Mouse (Mus musculus) heart, postnatal 14 days (tissue): ENCODE measurements around the gene Tcp11l2. TPM values are rescaled to one million over a fixed set of nuclear protein-coding genes. Genes with fewer than 3 reads are reported as not detected.
A peak's percentile ranks its signal among the peaks of the same experiment; 100 is the strongest.

ENCODE experiments used
- DNase-seq, 2 experiments: peaks; one replicate each; pipeline ENCODE4 v3.0.0; 2021 to 2022
- intact Hi-C: fragments of 180-260 bp; cut with DNase I; formaldehyde crosslinking; loops from one replicate; pipeline ENCODE4 v1.15.1; 2025
- total RNA-seq, 2 experiments: library from RNA; stranded (reverse); gene quantifications; 2 replicates each; pipeline ENCODE4 v1.2.3; 2021

Gene Tcp11l2
- total RNA-seq, 2 experiments from 2014 or later = 96.1 to 120 TPM

DNA sequence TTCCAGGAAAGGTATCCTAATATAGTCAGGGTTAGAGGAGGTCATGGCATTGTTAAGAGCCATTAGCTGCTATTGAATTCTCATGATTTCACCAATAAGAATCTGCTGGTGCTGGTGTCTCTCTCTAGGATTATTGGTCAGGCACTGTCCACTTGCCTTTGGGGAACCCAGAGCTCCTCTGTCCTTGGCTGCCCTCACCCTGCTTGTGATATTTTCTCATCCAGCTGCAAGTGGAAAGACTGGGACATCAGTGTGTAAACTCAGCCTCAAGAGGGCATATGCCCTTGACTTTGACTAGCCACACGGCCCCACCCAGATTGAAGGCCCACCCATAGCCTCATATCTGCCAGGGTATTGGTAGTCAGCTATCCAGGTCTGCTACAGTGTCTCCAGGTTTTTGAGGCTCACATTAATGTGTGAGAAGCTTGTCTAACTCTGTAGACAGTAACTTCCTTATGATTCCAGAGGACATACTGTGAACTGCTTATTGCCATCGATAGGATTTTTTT lies 15.3 kb downstream of the Tcp11l2 start:
- intact Hi-C loops = no loop called here
- no peak for DNase-seq

DNA sequence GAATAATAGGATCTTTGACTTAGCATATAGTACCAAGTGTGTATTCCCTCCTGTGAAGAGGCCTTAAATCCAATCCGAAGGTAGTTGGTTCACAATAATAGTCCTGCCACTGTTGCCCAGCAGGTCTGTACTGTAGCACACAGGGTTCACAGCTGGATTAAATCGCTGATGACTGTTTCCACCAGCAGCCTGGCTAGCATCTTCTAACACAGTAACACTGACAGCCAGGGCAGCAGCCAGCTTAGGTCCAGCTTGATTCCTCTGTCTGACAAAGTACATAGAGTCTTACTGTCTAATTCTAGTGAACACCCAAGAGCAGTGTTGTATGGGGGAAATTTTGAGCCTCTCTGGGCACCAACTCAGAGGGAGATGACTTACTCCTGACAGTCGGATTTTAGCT lies 16.3 kb downstream of the Tcp11l2 start:
- DNase-seq = no peak
- intact Hi-C loops = no loop called here

DNA sequence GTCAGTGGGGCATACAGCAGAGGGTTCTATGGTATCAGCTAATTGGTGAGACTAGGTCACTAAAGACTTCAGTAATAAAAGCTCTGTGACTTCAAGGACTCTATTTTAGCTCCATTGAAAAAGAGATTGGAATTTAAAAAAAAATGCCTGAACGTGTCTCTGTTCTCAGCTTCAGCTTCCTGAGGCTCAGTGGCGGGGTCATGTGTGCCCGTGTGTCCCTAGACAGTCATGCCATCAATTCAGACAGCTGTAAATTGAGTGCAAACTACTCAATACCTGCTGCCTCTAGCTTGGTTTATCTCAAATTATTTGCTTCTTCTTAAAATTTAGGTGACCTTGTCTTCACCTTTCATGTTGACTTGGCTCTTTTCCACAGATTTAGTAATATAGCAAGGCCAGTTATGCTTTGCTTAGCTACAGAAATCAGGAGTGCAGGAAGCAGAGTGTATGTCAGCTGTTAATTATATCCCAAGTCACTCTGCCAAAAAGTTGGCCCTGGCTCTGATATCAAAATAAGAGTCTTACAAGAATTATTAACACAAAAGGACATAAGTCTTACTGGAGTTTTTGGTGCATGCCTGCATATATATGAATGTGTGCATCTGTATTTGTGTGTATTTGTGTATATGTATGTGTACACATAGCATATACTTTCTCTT lies 20.8 kb downstream of the Tcp11l2 start:
- intact Hi-C loops = no loop called here

DNA sequence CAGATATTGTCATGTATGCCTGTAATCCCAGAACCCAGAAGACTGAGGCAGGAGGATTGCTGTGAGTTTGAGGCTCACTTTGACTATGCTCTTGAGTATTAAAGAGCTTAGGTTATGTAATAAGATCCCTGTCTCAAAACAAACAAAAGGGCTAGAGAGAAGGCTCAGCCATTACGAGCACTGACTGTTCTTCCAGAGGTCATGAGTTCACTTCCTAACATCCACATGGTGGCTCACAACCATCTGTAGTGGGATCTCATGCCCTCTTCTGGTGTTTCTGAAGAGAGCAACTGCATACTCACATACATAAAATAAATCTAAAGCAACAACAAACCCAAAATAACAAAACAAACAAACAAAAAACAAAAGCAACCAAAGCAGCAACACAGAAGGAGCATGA lies 21.7 kb downstream of the Tcp11l2 start:
- DNase-seq = no peak
- intact Hi-C loops = no loop called here

More for the DNA sequence above, 20.8 kb downstream of the Tcp11l2 start:
- peak in 1 of 2 experiments; percentile 44 for DNase-seq

DNA sequence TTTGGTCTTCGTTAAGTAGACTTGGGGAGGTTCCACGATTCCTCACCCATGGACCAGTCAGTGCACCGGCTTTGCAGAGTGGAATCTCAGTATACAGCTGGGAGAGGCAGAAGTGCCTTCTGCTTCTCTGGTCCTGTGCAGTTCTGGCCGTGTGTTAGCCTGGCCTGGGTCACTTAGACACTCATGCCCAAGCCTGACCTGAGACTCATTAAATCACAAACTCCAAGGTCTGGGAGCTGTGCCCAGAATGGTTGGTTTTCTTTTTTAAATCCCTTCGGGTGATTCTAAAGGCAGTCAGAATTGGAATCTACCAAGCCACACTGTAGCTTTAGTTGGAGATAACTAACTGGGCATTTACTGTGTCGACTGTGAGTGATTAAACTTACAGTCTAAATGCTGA lies 23.7 kb downstream of the Tcp11l2 start:
- intact Hi-C loops = loop anchor here (5.0 kb wide), 1 partner anchor 83 kb away; no protein-coding TSS in a partner anchor
- no peak for DNase-seq

DNA sequence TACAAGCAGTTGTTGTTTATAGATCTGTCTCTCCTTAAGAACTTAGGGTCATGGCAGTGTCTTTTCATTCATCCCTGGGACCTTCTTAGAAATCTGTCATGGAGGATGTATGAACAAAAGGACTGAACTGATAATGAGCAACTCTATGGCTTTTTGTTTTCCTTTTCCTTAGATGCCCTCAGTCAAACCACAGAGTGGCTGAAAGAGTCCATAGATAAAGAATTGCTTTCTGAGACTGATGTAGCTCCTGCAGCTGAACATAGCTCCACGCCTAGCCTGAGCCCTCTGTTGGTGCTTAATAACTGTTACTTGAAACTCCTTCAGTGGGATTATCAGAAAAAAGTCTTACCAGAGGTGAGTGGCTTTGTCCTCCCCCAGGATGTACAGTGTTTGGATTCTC lies 27.9 kb downstream of the Tcp11l2 start:
- no peak for DNase-seq
- intact Hi-C loops = loop anchor here (5.0 kb wide), 1 partner anchor 87 kb away; no protein-coding TSS in a partner anchor

DNA sequence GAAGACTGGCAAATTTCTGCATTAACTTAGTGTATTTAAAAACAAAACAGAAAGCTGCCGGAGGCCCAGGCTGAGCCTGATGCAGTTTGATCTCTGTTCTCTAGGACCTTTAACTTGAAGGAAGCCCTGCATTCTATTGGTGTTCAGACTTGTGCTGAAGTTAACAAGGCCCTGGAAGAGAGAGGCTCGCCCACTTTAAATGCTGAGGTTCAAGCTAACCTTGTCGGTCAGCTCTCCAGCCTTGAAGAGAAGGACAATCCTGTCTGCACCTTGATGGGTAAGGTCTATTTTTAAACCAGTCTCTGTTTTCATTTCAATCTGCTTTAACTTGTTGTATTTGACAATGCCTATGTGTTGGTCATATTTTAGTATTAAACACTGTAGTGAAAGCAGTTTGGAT lies 31.9 kb downstream of the Tcp11l2 start:
- intact Hi-C loops = no loop called here
- no peak for DNase-seq

DNA sequence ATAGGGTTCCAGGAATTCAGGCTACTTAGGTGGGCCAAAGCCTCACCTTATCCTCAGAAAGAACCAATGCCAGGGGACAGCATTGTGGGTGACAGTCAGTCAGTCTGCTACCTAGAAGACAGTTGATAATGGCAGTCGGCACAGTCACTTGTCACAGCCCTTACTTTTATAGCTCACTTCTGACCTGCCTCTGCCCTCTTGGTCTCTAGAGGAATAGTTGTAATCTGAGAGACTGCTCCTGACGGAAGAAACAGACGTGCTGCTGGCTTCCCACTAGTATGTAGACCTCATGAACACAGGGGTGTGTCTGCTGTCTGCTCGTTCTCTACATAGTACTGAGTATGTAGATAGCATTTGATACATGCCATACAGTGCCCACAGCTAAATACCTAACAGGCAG lies 33.9 kb downstream of the Tcp11l2 start:
- intact Hi-C loops = no loop called here
- no peak for DNase-seq

DNA sequence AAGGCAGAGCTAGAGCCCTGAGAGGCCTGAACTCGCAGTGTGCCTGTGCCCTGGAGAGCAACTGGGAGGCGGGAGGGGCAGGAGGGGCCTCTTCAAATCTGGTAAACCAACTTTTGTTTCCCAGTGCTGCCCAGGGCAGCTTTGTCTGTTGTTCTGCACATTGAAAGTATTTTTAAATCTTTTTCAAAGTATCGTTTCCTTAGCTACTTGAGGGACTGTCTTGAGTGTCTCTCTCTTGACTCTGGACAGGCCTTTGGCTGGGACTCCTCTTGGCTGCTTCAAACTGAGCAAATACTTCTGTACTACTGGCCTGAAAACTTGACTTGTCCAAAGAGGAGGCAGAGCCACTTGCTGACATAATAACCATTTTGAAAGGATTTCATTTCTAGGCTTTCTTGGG lies 34.4 kb downstream of the Tcp11l2 start:
- intact Hi-C loops = no loop called here
- no peak for DNase-seq

DNA sequence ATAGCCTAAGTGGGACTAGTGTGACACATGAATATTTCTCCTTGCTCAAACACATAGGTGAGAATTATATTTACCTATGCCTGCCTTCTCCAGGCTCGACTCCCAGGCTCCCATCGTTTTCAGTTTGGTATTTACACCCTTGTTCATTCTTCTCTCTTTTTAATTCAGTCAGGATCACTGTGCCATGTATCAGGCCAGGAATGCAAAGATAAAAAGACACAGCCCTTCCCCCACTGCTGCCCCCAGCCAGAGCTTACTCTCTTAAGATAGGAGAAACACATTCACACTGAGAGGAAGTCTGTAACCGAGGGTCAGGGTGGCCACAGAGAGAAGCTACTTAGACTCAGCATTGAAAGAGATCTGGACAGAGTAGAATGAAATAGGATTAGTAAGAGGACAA lies 35.2 kb downstream of the Tcp11l2 start:
- no peak for DNase-seq

DNA sequence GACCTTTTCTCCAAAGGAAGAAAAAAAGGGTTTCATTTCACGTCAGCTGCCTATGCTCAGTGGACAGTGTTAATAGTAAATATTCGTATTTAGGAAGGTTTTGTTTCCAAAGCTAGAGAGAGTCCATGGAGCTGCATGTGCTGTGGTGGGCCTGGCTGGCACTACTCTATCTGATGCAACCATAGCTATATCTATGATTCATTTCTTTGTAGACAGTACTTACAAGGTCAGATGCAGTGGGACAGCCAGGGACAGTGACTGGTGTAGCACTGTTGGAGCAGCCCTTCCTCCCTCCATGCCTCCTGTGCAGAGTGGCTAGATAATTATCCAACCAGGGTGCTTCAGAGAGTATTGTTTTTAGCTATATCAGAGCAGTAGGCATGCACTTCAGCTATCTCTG lies 35.9 kb downstream of the Tcp11l2 start:
- intact Hi-C loops = no loop called here
- no peak for DNase-seq

More for the DNA sequence above, 35.2 kb downstream of the Tcp11l2 start:
- intact Hi-C loops = no loop called here

DNA sequence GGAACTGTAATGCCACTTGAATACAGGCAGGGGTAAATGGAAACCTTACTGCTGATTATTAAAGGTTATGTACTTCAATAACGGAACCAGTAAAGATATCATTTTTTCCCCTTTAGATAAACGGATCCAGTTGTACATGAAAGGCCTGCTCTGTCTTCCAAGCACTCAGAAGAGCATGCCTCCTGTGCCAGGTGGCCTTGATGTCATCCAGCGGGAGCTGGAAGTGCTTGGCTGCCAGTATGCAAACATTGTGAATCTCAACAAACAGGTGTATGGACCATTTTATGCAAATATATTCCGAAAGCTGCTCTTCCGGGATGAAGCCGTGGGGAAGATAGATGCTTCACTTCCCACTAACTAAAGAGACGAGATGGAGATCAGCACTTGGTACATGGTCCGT lies 36.9 kb downstream of the Tcp11l2 start:
- intact Hi-C loops = no loop called here

DNA sequence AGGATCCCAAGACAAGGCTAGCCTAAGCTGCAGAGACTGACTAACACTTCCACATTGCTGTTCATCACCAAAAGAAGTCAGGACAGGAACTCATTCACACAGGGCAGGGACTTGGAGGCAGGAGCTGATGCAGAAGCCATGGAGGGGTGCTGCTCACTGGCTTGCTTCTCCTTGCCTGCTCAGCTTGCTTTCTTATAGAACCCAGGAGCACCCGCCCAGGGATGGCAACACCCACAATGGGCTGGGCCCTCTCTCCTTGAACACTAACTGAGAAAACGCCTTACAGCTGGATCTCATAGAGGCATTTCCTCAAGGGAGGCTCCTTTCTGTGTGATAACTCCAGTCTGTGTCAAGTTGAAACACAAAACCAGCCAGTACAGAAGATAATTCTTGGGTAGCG lies 38.6 kb downstream of the Tcp11l2 start:
- intact Hi-C loops = no loop called here
- no peak for DNase-seq

More for the DNA sequence above, 36.9 kb downstream of the Tcp11l2 start:
- DNase-seq = no peak

DNA sequence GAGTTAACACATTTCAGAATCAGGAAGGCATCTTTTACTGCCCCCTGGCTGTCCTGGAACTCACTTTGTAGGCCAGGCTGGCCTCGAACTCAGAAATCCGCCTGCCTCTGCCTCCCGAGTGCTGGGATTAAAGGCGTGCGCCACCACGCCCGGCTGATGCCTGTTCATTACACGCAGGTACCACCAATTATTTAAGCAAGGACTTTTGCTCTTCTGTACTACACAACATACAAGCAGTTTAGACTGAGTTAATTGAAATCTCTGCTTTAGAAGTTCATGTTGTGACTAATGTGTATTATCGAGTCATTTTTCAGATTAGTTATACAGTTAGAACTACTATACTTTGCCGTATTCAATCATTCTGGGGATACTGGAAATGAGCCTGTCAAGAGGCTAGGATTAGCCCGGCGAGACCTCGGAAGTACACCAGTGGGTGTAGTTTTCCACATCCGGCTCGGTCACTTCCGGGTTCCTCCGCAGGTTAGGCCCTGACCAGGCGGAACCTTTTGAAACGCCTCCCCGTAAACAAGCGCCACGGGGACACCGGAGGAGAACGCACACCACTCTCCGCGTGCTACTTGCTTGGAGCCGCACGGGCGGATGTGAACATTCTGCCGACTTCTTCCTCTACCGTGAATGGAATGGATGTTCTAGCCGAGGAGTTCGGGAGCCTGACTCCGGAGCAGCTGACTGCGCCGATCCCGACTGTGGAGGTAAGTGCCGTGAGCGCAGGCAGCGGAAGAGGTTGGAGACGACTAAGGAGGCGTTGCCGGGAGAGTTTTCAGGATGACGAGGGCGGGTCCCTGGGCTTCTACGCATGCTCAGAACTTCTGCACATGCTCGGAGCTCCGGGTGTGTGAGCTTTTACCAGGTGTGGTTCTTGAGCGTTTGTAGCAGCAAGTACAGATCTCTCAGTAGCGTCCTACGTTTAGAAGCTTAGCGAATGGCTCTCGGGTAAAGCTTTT lies 45.7 kb downstream of the Tcp11l2 start, which contains the start of gene Polr3b:
Polr3b (plus strand) TSS at position 467 of the 965 bp plus-strand sequence.
- peak; percentile 91 for DNase-seq
- intact Hi-C loops = loop anchor here (5.0 kb wide), 2 partner anchors 90 to 105 kb away; partner anchors contain the start of gene Ckap4

DNA sequence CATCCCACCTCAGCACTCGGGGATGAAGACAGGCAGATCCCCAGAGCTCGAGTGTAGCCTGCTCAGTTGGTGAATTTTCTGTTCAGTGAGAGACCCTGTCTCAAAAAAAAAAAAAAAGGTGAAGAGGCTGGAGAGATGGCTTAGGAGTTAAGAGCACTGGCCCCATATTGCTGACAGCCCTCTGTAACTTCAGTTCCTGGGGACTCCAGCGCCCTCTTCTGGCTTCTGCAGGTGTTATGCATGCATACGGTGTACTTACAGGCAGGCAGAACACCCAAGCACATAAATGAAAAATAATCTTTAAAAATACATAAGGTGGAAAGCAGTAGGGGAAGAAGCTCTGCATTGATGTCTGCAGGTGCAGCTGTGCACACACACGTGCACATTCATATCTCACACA lies 54.8 kb downstream of the Tcp11l2 start:
- intact Hi-C loops = no loop called here
- DNase-seq = peak; percentile 19 to 47

DNA sequence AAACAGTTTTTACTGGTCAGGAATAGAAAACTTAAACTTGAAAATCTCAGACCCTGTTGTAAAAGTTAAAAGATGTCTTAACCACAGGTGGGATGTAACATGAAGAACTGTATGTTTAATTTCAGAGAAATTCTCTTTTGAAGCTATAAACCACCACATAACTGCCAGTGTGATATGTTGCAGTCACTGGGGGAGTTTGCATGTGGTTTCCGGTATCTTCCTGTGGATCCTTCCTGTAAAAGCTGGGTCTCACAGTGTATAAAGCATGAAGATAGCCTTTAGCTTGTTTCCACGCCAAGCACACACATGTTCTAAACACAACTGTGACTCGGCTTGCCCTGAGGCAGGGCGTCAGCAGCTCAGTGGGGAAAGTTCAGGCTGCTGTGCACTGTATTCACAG lies 55.6 kb downstream of the Tcp11l2 start:
- DNase-seq = no peak
- intact Hi-C loops = no loop called here

DNA sequence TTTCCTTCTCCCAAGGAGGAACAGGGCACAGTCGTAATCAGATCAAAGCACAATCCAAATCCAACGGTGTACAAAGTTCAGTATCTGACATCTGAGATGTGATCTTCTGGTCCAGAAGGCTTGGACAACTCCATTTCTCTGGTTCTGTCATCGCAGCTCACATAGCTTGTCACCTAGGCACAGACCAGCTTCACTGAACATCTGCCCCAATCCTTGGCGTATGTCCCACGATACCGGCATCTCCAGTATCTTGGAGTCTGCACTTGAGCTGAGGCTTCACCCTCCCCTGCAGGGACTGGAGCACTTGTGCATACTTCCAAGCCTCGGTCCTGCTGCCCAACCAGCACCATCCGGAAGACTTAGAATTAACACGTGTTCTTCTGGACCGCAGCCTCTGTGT lies 60.2 kb downstream of the Tcp11l2 start:
- DNase-seq = no peak

DNA sequence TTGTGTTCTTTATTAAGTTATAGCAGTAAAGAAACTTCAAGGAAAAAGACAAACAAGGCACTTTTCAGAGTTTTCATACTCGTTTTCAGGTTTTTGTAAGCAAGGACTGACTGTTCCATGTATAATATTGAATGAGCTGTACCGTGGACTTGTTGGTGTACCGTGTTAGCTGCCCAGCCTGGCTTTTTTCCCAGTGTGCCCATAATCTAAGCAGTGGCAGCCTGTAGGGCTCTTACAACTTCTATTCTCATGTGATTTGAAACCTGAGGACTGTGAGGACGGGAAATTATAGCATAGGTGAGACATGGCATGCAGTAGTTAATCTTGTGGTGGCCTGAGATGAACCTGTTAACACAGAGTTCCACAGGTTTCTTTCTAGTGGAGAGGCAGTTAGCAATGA lies 62.0 kb downstream of the Tcp11l2 start:
- DNase-seq = peak; percentile 25 to 43
- intact Hi-C loops = no loop called here

More for the DNA sequence above, 60.2 kb downstream of the Tcp11l2 start:
- intact Hi-C loops = no loop called here

DNA sequence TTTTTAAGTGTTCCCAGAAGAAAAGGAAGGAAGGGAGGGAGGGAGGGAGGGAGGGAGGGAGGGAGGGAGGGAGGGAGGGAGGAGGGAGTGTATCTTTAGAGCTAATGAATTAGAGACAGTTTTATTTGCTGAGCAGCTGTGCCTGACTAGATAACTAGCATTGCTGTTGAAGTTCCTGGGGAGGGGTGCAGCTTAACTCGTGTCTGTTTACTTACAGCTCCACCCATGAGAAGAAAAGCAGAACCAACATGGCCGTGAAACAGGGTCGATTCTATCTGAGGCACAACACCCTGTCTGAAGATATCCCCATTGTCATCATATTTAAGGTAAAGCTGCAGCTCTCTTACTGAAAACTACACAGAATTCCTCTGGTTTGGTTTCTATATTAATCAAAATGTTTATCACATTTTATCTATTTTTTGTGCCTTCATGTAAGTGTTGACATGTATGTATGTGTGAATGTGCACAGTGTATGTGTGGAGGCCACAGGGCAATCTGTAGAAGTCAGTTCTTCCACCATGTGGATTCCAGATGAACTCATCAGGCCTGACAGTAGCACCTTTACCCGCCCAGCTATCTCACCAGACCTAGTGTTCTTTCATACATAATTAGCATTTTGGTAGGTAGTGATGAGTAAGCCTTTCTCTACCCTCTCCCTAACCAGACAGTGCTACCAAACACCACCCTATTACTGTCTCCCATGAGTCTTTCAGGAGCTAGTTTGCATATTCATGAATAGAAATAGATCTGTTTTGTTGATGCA lies 63.3 kb downstream of the Tcp11l2 start:
- intact Hi-C loops = loop anchor here (2.0 to 10.0 kb wide), 3 partner anchors 275 to 405 kb away; partner anchors contain the start of gene Ric8b
- no peak for DNase-seq

DNA sequence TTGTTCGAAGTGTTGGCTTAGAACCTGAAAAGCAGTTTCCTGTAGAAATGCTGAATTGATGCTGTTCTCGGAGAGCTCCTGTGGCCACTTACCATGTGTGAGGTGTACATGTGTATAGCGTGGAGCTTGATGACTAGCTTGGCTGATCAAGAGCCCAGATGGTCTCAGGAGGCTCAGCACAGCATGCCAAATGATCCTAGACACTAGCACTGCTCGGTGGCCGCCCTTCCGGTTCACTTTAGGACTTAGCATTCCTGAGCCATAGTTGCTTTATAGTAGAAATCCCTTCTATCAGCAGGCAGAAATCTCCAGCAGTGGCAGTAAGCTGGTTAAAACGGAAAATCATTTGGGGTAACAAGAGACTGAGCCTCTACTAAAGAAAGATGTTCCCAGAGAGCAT lies 64.4 kb downstream of the Tcp11l2 start:
- intact Hi-C loops = loop anchor here (2.0 to 10.0 kb wide), 3 partner anchors 274 to 404 kb away; partner anchors contain the start of gene Ric8b
- no peak for DNase-seq
